Mouse (Mus musculus) liver, embryonic 11.5 days (tissue): ENCODE measurements around the gene Ccdc189. TPM values are rescaled to one million over a fixed set of nuclear protein-coding genes. Genes with fewer than 3 reads are reported as not detected.

Experiments
- ATAC-seq: fragments of 200-750 bp; cut with Nextera tagmentation; replicated peaks from 2 replicates; pipeline ENCODE4 v1.8.0; 2017; ENCODE audit warnings: moderate number of reproducible peaks, mild to moderate bottlenecking, moderate TSS enrichment, moderate library complexity; ENCODE audit not compliant: low FRiP score
- DNase-seq: peaks from one replicate; pipeline ENCODE4 v3.0.0-alpha.2; 2017; ENCODE audit warnings: low spot score
- H3K27ac ChIP-seq: fragments of 300-500 bp; sonication (generic); 2 replicates; pipeline ENCODE4 v1.5.1; 2014; ENCODE audit warnings: mild to moderate bottlenecking, low read depth, low read length, control low read depth
- H3K27me3 ChIP-seq: fragments of 300-500 bp; sonication (generic); replicated peaks from 2 replicates; pipeline ENCODE4 v1.6.1; 2014; ENCODE audit warnings: low read length, mixed read lengths; ENCODE audit not compliant: control insufficient read depth, insufficient read depth
- H3K36me3 ChIP-seq: fragments of 300-500 bp; sonication (generic); 2 replicates; pipeline ENCODE4 v1.6.1; 2014; ENCODE audit warnings: mild to moderate bottlenecking, low read length, moderate library complexity, mixed read lengths; ENCODE audit not compliant: control insufficient read depth, insufficient read depth
- H3K4me1 ChIP-seq: fragments of 300-500 bp; sonication (generic); replicated peaks from 2 replicates; pipeline ENCODE4 v1.6.1; 2014; ENCODE audit warnings: low read length, mixed read lengths; ENCODE audit not compliant: control insufficient read depth, insufficient read depth
- H3K4me2 ChIP-seq: fragments of 300-500 bp; sonication (generic); 2 replicates; pipeline ENCODE4 v1.6.1; 2014; ENCODE audit warnings: mild to moderate bottlenecking, control low read depth, moderate library complexity
- H3K4me3 ChIP-seq: fragments of 300-500 bp; sonication (generic); 2 replicates; pipeline ENCODE4 v1.5.1; 2014; ENCODE audit warnings: low read depth, low read length, control low read depth
- H3K9ac ChIP-seq: fragments of 300-500 bp; sonication (generic); 2 replicates; pipeline ENCODE4 v1.6.1; 2014; ENCODE audit warnings: low read depth, low read length, control low read depth
- H3K9me3 ChIP-seq: fragments of 300-500 bp; sonication (generic); 2 replicates; pipeline ENCODE4 v1.6.1; 2016; ENCODE audit warnings: low read length, inconsistent platforms, mixed read lengths; ENCODE audit not compliant: control insufficient read depth
- WGBS: fragments of 180-500 bp; shearing (Covaris S2); extraction: QIAGEN DNeasy Blood & Tissue Kit; methylation state at CpG from one replicate; pipeline ENCODE4 v1.1.7; 2014; 5-methylcytosine and 5-hydroxymethylcytosine counted together
- polyA plus RNA-seq: library from polyadenylated mRNA; unstranded; fragments of >200 nt; fragmentation: Nextera tagmentation; extraction: Ambion mirVana; gene quantifications from 2 replicates; pipeline ENCODE4 v1.2.1, GENCODE M21; 2014

Gene Ccdc189
- polyA plus RNA-seq, 1 experiment from 2014 or later, result 5.4 TPM

GRCm38 (mm10) chr7:127564381-127565150 is 23.8 kb downstream of the Ccdc189 start:
- Histone ChIP-seq H3K4me1 (no peaks in the 10 kb centered on the region), H3K4me2 (no peak overlapping the region), H3K27me3 (no peaks in the 10 kb centered on the region), H3K9ac (no peak overlapping the region), H3K9me3 (no peaks in the 10 kb centered on the region), H3K36me3 (peaks cover 38% of the 10 kb centered on the region), H3K27ac (no peak overlapping the region), H3K4me3 (no peak overlapping the region)
- 90% methylated on average over 6 of the region's 6 CpGs for WGBS
- DNase-seq (no peak), ATAC-seq (no peak)

- DNase-seq (no peak), ATAC-seq (no peak)
- Histone ChIP-seq H3K4me2 (no peak within 1 kb of the TSS), H3K4me3 (no peak within 1 kb of the TSS), H3K27ac (no peak within 1 kb of the TSS), H3K9me3 (no peaks in the 10 kb centered on the region), H3K9ac (no peak within 1 kb of the TSS), H3K36me3 (peaks cover 57% of the 10 kb centered on the region), H3K4me1 (no peaks in the 10 kb centered on the region), H3K27me3 (no peaks in the 10 kb centered on the region)
- 85% methylated on average over 5 of the region's 5 CpGs for WGBS
Measured at GRCm38 (mm10) chr7:127561340-127561858, 27.0 kb downstream of the Ccdc189 start, which contains the start of gene Tmem265. TSS of gene Tmem265 (plus strand) at chr7:127561390.

- 94% methylated on average over 11 of the region's 11 CpGs for WGBS
- H3K27ac ChIP-seq, result no peak overlapping the region
- no peaks in the 10 kb centered on the region for H3K9me3 ChIP-seq
- H3K4me1 ChIP-seq, result no peaks in the 10 kb centered on the region
- no peak for DNase-seq
- H3K4me2 ChIP-seq, result no peak overlapping the region
- peaks cover 58% of the 10 kb centered on the region for H3K36me3 ChIP-seq
- H3K4me3 ChIP-seq, result no peak overlapping the region
- no peak overlapping the region for H3K9ac ChIP-seq
- ATAC-seq, result no peak
- H3K27me3 ChIP-seq, result no peaks in the 10 kb centered on the region
Measured at GRCm38 (mm10) chr7:127560580-127560979, 27.8 kb downstream of the Ccdc189 start.

DNA sequence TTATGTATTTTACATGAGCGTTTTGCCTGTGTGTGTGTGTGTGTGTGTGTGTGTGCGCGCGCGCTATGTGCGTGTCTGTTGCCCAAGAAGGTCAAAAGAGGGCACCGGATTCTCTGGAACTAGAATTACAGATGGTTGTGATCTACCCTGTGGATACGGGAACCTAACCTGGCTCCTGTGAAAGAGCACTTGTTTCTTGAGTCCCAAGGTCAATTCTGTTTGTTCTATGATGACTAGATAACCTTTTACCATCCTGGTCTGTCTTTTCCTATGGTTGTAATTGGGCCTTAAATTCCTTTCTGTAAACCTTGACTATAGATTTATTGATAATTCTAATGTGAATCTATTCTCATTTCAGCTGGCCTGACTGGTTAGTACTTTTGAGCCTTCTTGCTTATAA is 36.8 kb downstream of the Ccdc189 start:
- Histone ChIP-seq H3K27ac (no peak overlapping the region), H3K9me3 (no peaks in the 10 kb centered on the region), H3K4me3 (no peak overlapping the region), H3K4me2 (no peak overlapping the region), H3K4me1 (no peaks in the 10 kb centered on the region), H3K9ac (no peak overlapping the region), H3K27me3 (no peaks in the 10 kb centered on the region), H3K36me3 (peaks cover 55% of the 10 kb centered on the region)
- ATAC-seq, result no peak
- 92% methylated on average over 8 of the region's 8 CpGs for WGBS
- no peak for DNase-seq

DNA sequence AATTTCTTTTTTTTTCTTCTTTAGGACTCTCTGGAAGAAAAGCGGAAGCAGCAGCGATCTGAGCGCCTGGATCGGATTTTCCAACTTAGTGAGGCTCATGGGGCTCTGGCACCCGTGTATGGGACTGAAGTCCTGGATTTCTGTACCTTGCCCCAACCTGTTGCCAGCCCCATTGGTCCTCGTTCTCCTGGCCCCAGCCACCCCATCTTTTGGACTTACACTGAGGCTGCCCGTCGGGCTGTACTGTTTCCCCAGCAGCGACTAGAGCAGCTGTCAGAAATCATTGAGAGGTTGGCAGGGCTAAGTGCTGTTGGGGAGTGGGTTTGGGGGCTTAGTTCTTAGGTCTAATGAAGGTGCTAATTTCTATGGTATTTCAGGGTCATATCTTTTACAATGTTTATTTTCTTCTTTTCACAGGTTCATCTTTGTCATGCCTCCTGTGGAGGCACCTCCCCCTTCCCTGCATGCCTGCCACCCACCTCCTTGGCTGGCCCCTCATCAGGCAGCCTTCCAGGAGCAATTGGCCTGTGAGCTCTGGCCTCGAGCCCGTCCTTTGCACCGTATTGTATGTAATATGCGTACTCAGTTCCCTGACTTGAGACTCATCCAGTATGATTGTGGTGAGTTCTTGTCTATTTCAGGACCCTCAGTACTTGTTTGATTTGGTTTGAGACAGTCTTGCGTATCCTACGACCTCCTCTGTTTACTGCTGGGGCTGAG is 39.1 kb downstream of the Ccdc189 start:
- Histone ChIP-seq H3K27me3 (no peaks in the 10 kb centered on the region), H3K4me2 (no peak overlapping the region), H3K9me3 (no peaks in the 10 kb centered on the region), H3K36me3 (peaks cover 45% of the 10 kb centered on the region), H3K4me3 (no peak overlapping the region), H3K9ac (no peak overlapping the region), H3K4me1 (no peaks in the 10 kb centered on the region), H3K27ac (no peak overlapping the region)
- no peak for ATAC-seq
- DNase-seq, result no peak
- 91% methylated on average over 15 of the region's 15 CpGs for WGBS

GRCm38 (mm10) chr7:127541671-127542070 is 46.7 kb downstream of the Ccdc189 start:
- Histone ChIP-seq H3K36me3 (peaks cover 72% of the 10 kb centered on the region), H3K9me3 (no peaks in the 10 kb centered on the region), H3K4me3 (no peak overlapping the region), H3K27me3 (no peaks in the 10 kb centered on the region), H3K9ac (no peak overlapping the region), H3K4me2 (no peak overlapping the region), H3K27ac (no peak overlapping the region), H3K4me1 (no peaks in the 10 kb centered on the region)
- no peak for ATAC-seq
- 95% methylated on average over 3 of the region's 3 CpGs for WGBS
- DNase-seq, result no peak

Other genes starting within 250 kb of the Ccdc189 start
- 3.4 and 3.6 TPM in 2 replicates for gene Zfp768, start 243.0 kb downstream of the Ccdc189 start, polyA plus RNA-seq
- 4.9 and 5.8 TPM in 2 replicates for gene Zfp747, start 212.5 kb downstream of the Ccdc189 start, polyA plus RNA-seq
- 2.4 and 3.0 TPM in 2 replicates for gene 9130019O22Rik, start 201.4 kb downstream of the Ccdc189 start, polyA plus RNA-seq
- gene E430018J23Rik, start 195.0 kb downstream of the Ccdc189 start, polyA plus RNA-seq, result 3.3 and 4.2 TPM in 2 replicates
- gene Zfp764, start 181.8 kb downstream of the Ccdc189 start, polyA plus RNA-seq, result 4.6 and 4.8 TPM in 2 replicates
- 18.7 and 19.5 TPM in 2 replicates for gene Zfp688, start 166.5 kb downstream of the Ccdc189 start, polyA plus RNA-seq
- gene Zfp689, start 139.4 kb downstream of the Ccdc189 start, polyA plus RNA-seq, result 4.5 and 5.3 TPM in 2 replicates
- gene Prr14, start 129.0 kb downstream of the Ccdc189 start, polyA plus RNA-seq, result 39.0 and 40.6 TPM in 2 replicates
- 8.9 and 12.4 TPM in 2 replicates for gene Fbrs, start 109.4 kb downstream of the Ccdc189 start, polyA plus RNA-seq
- gene Srcap, start 76.6 kb downstream of the Ccdc189 start, polyA plus RNA-seq, result 40.3 and 45.5 TPM in 2 replicates
- gene Gm42715, start 69.0 kb downstream of the Ccdc189 start, polyA plus RNA-seq, result 13.0 and 16.1 TPM in 2 replicates
- 6.9 and 11.1 TPM in 2 replicates for gene Tmem265, start 27.2 kb downstream of the Ccdc189 start, polyA plus RNA-seq
- 41.6 and 41.7 TPM in 2 replicates for gene Phkg2, start 15.3 kb downstream of the Ccdc189 start, polyA plus RNA-seq
- gene Rnf40, start 172 bp upstream of the Ccdc189 start, polyA plus RNA-seq, result 44.1 and 49.0 TPM in 2 replicates
- gene Zfp629, start 27.2 kb upstream of the Ccdc189 start, polyA plus RNA-seq, result 8.3 and 9.8 TPM in 2 replicates
- 46.8 and 50.7 TPM in 2 replicates for gene Bcl7c, start 120.3 kb upstream of the Ccdc189 start, polyA plus RNA-seq
- 5.5 and 5.8 TPM in 2 replicates for gene Ctf1, start 124.1 kb upstream of the Ccdc189 start, polyA plus RNA-seq
- 0.25 and 0.40 TPM in 2 replicates for gene Ctf2, start 143.6 kb upstream of the Ccdc189 start, polyA plus RNA-seq
- gene Fbxl19, start 155.9 kb upstream of the Ccdc189 start, polyA plus RNA-seq, result 3.1 and 3.7 TPM in 2 replicates
- gene Orai3, start 181.2 kb upstream of the Ccdc189 start, polyA plus RNA-seq, result 22.0 and 23.7 TPM in 2 replicates
- 24.2 and 26.0 TPM in 2 replicates for gene Setd1a, start 188.1 kb upstream of the Ccdc189 start, polyA plus RNA-seq
- gene Gm49388, start 197.0 kb upstream of the Ccdc189 start, polyA plus RNA-seq, result not detected in 2 replicates
- 31.4 and 32.4 TPM in 2 replicates for gene Hsd3b7, start 212.0 kb upstream of the Ccdc189 start, polyA plus RNA-seq
- 16.1 and 19.4 TPM in 2 replicates for gene Stx4a, start 235.7 kb upstream of the Ccdc189 start, polyA plus RNA-seq
- 1.5 and 1.9 TPM in 2 replicates for gene Stx1b, start 236.0 kb upstream of the Ccdc189 start, polyA plus RNA-seq